Mouse (Mus musculus): ENCODE measurements around the gene Hcn2. TPM values are rescaled to one million over a fixed set of nuclear protein-coding genes. Genes with fewer than 3 reads are reported as not detected.

Hcn2 gene
- polyA plus RNA-seq, 1 experiment = 4.7 TPM

DNA sequence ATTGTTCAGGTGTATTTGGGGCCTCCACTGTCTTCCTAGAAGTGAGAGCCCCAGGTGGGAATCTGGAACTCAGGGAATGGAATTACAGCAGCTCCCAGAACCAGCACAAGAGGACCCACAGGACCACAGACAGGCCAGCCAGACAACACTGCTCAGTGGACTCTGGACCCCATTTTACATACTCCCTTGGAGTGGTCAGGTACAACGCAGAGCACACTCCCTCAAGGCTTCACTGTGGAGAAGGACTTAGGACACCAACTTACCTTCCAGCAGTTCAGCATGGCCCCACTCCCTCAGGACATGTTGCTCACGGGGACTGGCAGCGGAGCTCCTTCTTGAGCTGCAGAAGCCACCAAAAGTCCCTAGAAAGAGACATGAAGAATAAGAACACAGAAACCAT, 29.0 kb downstream of the Hcn2 start:
- H3K4me3 ChIP-seq (ENCODE audit: control insufficient read depth, insufficient read depth, low read length) = no peak overlapping the region
- H3K4me1 ChIP-seq (replicated peaks; ENCODE audit: control insufficient read depth, insufficient read depth, low read length) = peaks cover 9% of the 10 kb centered on the region
- TF ChIP-seq CTCF (IDR thresholded peaks at IDR 0.05; ENCODE audit: borderline replicate concordance, control insufficient read depth, extremely low read depth, insufficient read depth, low read length, poor library complexity) (no peak), POLR2A (IDR thresholded peaks at IDR 0.05; ENCODE audit: control insufficient read depth, extremely low read depth, insufficient read depth, low read length, poor library complexity) (no peak)
- H3K27ac ChIP-seq (ENCODE audit: control insufficient read depth, insufficient read depth, low read length) = no peak overlapping the region
- no peaks in the 10 kb centered on the region for H3K27me3 ChIP-seq (ENCODE audit: control insufficient read depth, insufficient read depth, low read length)
- DNase-seq = no peak
- peaks cover 17% of the 10 kb centered on the region; the same call in 1 of the 2 replicates for H3K36me3 ChIP-seq (ENCODE audit: control insufficient read depth, insufficient read depth, low read length)
- WGBS = 97% methylated on average over 3 of the region's 3 CpGs

DNA sequence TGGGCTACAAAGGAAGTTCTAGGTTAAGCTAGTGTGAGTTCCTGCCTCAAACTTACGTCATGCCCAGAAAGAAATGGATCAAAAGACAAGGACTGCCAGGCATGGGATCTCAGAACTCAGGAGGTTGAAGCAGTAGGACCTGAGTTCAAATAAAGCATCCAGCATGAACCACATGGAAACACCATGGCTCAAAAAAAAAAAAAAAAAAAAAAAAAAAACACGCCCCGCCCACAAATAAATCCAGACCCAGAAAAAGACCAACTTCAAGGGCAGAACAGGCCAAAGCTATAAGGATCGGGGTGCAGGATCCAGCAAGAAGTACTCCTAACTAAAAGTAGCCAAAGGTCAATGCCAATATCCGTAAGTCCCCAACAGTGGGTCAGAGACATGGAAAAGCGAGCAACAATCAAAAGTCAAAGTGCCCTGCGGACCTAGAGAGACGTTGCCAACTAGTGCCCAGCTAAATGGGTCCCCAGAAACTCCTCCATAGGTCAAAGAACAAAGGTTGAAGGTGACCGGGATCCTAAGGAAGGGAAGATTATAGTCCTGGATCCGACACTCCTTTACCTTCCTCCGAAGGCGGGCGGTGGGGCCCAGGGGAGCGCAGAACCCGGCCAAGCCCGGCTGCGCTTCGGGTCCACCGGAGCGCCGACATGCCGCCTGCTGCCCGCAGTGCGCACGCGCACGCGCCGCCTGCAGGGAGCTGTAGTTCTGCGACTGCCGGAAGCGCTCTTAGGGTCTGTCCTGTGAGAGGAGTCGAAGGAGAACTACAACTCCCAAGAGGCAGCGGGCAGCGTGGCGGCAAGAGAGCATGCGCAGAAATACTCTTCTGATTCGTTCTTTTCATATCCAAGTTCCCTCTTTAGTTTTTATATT, 29.7 kb downstream of the Hcn2 start, which contains the start of gene Polrmt:
TSS of gene Polrmt (minus strand) at position 684 of the 876 bp plus-strand sequence.
- H3K4me1 ChIP-seq (replicated peaks; ENCODE audit: control insufficient read depth, insufficient read depth, low read length) = peaks cover 9% of the 10 kb centered on the region
- H3K27me3 ChIP-seq (ENCODE audit: control insufficient read depth, insufficient read depth, low read length) = no peaks in the 10 kb centered on the region
- 2% methylated on average over 38 of the region's 38 CpGs for WGBS
- H3K27ac ChIP-seq (ENCODE audit: control insufficient read depth, insufficient read depth, low read length) = no peak within 1 kb of the TSS
- peak within 1 kb of the TSS; percentile 66 for H3K4me3 ChIP-seq (ENCODE audit: control insufficient read depth, insufficient read depth, low read length)
- TF ChIP-seq POLR2A (IDR thresholded peaks at IDR 0.05; ENCODE audit: control insufficient read depth, extremely low read depth, insufficient read depth, low read length, poor library complexity) (peak; percentile 79), CTCF (IDR thresholded peaks at IDR 0.05; ENCODE audit: borderline replicate concordance, control insufficient read depth, extremely low read depth, insufficient read depth, low read length, poor library complexity) (peak; percentile 61; the same call in 1 of the 2 replicates)
- peaks cover 12% of the 10 kb centered on the region; the same call in 1 of the 2 replicates for H3K36me3 ChIP-seq (ENCODE audit: control insufficient read depth, insufficient read depth, low read length)
- peak; percentile 94 for DNase-seq

DNA sequence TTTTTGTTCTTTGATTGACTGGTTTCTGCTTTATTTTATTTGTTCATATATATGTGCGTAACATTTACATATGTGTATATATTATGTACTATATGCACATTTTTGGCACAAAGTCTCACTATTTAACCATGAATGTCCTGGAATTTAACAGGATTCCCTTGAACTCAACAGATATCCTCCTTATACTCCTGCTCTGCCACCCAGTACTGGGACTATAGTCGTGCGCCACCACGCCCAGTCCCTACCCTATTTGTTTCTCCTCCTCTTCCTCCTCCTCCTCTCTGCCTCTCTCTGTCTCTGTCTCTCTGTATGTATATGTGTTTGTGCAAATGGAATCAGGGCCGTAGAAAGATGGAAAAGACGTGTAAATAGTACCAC, 30.3 kb downstream of the Hcn2 start:
- TF ChIP-seq CTCF (IDR thresholded peaks at IDR 0.05; ENCODE audit: borderline replicate concordance, control insufficient read depth, extremely low read depth, insufficient read depth, low read length, poor library complexity) (no peak), POLR2A (IDR thresholded peaks at IDR 0.05; ENCODE audit: control insufficient read depth, extremely low read depth, insufficient read depth, low read length, poor library complexity) (no peak)
- Histone ChIP-seq H3K36me3 (ENCODE audit: control insufficient read depth, insufficient read depth, low read length) (peaks cover 8% of the 10 kb centered on the region; the same call in 1 of the 2 replicates), H3K4me3 (ENCODE audit: control insufficient read depth, insufficient read depth, low read length) (no peak overlapping the region), H3K27me3 (ENCODE audit: control insufficient read depth, insufficient read depth, low read length) (no peaks in the 10 kb centered on the region), H3K27ac (ENCODE audit: control insufficient read depth, insufficient read depth, low read length) (no peak overlapping the region), H3K4me1 (replicated peaks; ENCODE audit: control insufficient read depth, insufficient read depth, low read length) (peaks cover 9% of the 10 kb centered on the region)
- no peak for DNase-seq
- WGBS = 28% methylated on average over 6 of the region's 6 CpGs

DNA sequence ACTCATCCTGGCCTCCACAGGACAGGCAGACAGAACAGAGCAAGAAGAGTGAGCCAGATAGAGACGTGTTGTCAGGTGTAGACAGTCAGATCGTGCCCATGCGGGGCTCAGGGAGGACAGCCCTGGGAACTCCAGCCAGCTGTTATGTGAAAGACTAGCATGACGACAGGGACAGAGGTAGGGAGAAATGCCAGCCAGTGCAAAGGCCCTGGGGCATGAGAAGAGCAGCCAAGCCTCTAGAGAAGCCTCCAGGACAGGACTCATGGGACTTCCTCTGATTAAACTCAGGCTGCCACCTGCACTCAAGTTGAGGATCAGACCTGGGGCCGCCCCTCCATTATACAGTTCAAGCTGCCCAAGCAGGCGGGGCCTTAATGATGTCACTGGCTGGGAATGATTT, 32.1 kb downstream of the Hcn2 start:
- TF ChIP-seq CTCF (IDR thresholded peaks at IDR 0.05; ENCODE audit: borderline replicate concordance, control insufficient read depth, extremely low read depth, insufficient read depth, low read length, poor library complexity) (no peak), POLR2A (IDR thresholded peaks at IDR 0.05; ENCODE audit: control insufficient read depth, extremely low read depth, insufficient read depth, low read length, poor library complexity) (no peak)
- H3K4me3 ChIP-seq (ENCODE audit: control insufficient read depth, insufficient read depth, low read length) = no peak overlapping the region
- no peaks in the 10 kb centered on the region for H3K36me3 ChIP-seq (ENCODE audit: control insufficient read depth, insufficient read depth, low read length)
- H3K27ac ChIP-seq (ENCODE audit: control insufficient read depth, insufficient read depth, low read length) = no peak overlapping the region
- WGBS = 91% methylated on average over 6 of the region's 6 CpGs
- DNase-seq = no peak
- H3K27me3 ChIP-seq (ENCODE audit: control insufficient read depth, insufficient read depth, low read length) = no peaks in the 10 kb centered on the region
- H3K4me1 ChIP-seq (replicated peaks; ENCODE audit: control insufficient read depth, insufficient read depth, low read length) = peaks cover 9% of the 10 kb centered on the region

DNA sequence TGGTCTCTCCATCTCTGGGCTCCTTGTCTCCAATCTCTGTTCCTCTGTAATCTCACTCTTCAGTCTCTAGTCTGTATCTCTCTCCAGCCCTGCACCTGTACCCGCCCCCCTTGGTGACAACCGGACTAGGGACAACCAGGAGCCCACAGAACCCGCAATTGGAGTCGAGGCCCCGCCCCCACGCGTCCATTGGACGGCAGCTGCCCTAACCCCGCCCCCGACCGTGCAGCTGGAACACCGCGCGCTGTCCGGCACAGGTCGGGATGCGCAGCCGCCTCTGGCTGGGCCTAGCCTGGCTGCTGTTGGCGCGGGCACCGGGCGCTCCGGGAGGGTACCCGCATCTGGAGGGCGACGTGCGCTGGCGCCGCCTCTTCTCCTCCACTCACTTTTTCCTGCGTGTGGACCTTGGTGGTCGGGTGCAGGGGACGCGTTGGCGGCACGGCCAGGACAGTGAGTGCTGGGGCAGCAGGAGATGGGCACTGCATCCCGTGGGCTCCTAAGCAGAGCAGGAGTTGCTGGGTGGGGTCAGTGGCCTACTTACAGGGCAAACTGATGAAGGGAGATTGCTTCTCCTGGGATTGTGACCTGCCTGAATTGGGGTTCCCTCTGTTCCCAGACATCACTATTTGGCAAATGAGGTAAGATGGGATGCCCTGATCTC, 38.6 kb downstream of the Hcn2 start, which contains the start of gene Fgf22:
TSS of gene Fgf22 (plus strand) at position 221 of the 661 bp plus-strand sequence.
- DNase-seq = no peak
- H3K36me3 ChIP-seq (ENCODE audit: control insufficient read depth, insufficient read depth, low read length) = peaks cover 10% of the 10 kb centered on the region
- peaks cover 7% of the 10 kb centered on the region for H3K4me1 ChIP-seq (replicated peaks; ENCODE audit: control insufficient read depth, insufficient read depth, low read length)
- no peak within 1 kb of the TSS for H3K4me3 ChIP-seq (ENCODE audit: control insufficient read depth, insufficient read depth, low read length)
- H3K27ac ChIP-seq (ENCODE audit: control insufficient read depth, insufficient read depth, low read length) = no peak within 1 kb of the TSS
- no peaks in the 10 kb centered on the region for H3K27me3 ChIP-seq (ENCODE audit: control insufficient read depth, insufficient read depth, low read length)
- 18% methylated on average over 36 of the region's 36 CpGs for WGBS
- TF ChIP-seq CTCF (IDR thresholded peaks at IDR 0.05; ENCODE audit: borderline replicate concordance, control insufficient read depth, extremely low read depth, insufficient read depth, low read length, poor library complexity) (no peak), POLR2A (IDR thresholded peaks at IDR 0.05; ENCODE audit: control insufficient read depth, extremely low read depth, insufficient read depth, low read length, poor library complexity) (no peak)

DNA sequence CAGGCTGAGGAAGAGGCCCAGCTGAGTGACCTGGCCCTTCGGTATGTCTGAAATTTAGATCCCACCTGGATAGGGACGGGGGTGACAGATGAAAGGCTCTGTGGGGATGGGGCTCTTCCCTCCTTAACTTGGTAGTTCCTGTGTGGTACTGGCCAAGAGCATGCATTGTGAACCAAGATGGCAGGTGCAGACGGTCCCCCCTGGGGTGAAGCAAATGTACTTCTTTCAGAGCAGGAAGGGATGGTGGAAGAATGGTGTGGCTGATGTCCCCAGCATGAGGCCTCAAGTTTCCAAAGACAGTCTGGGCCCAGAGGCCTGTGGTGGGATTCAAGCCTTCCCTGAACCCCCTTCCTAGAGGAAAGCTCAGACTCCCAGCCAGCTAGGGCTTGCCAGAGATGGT, 39.4 kb downstream of the Hcn2 start:
- Histone ChIP-seq H3K27me3 (ENCODE audit: control insufficient read depth, insufficient read depth, low read length) (no peaks in the 10 kb centered on the region), H3K36me3 (ENCODE audit: control insufficient read depth, insufficient read depth, low read length) (peaks cover 16% of the 10 kb centered on the region), H3K27ac (ENCODE audit: control insufficient read depth, insufficient read depth, low read length) (no peak overlapping the region), H3K4me1 (replicated peaks; ENCODE audit: control insufficient read depth, insufficient read depth, low read length) (peaks cover 7% of the 10 kb centered on the region), H3K4me3 (ENCODE audit: control insufficient read depth, insufficient read depth, low read length) (no peak overlapping the region)
- TF ChIP-seq CTCF (IDR thresholded peaks at IDR 0.05; ENCODE audit: borderline replicate concordance, control insufficient read depth, extremely low read depth, insufficient read depth, low read length, poor library complexity) (no peak), POLR2A (IDR thresholded peaks at IDR 0.05; ENCODE audit: control insufficient read depth, extremely low read depth, insufficient read depth, low read length, poor library complexity) (no peak)
- no peak for DNase-seq
- WGBS = 94% methylated on average over 3 of the region's 3 CpGs

Data from thymus, adult 2 months (tissue).